Mouse (Mus musculus) embryonic facial prominence, embryonic 11.5 days (tissue): ENCODE measurements at regions not wholly inside any gene's neighbourhood (a gene's known extent, or its start where the extent isn't known, plus 50 kb on each side); places are given as distances from the start of the nearest gene placed in this dataset.
A peak's percentile ranks its signal among the peaks of the same experiment; 100 is the strongest.

ENCODE experiments used
- ATAC-seq: fragments of 200-750 bp; cut with Nextera tagmentation; replicated peaks from 2 replicates; pipeline ENCODE4 v1.8.0; 2017; ENCODE audit warnings: low read depth; ENCODE audit not compliant: insufficient number of reproducible peaks, low FRiP score, low TSS enrichment
- DNase-seq: peaks from one replicate; pipeline ENCODE4 v3.0.0-alpha.2; 2015; ENCODE audit warnings: low spot score
- H3K27ac ChIP-seq: fragments of 300-500 bp; sonication (generic); replicated peaks from 2 replicates; pipeline ENCODE4 v1.5.1; 2014; ENCODE audit warnings: mild to moderate bottlenecking, low read depth, low read length, control low read depth
- H3K27me3 ChIP-seq: fragments of 300-500 bp; sonication (generic); 2 replicates; pipeline ENCODE4 v1.6.1; 2014; ENCODE audit warnings: mild to moderate bottlenecking, low read length, moderate library complexity, mixed read lengths; ENCODE audit not compliant: control insufficient read depth, insufficient read depth
- H3K36me3 ChIP-seq: fragments of 300-500 bp; sonication (generic); replicated peaks from 2 replicates; pipeline ENCODE4 v1.6.1; 2014; ENCODE audit warnings: low read depth, mild to moderate bottlenecking, low read length, moderate library complexity, mixed read lengths; ENCODE audit not compliant: control insufficient read depth, insufficient read depth
- H3K4me1 ChIP-seq: fragments of 300-500 bp; sonication (generic); 2 replicates; pipeline ENCODE4 v1.6.1; 2014; ENCODE audit warnings: low read length, mixed read lengths; ENCODE audit not compliant: control insufficient read depth, insufficient read depth
- H3K4me2 ChIP-seq: fragments of 300-500 bp; sonication (generic); 2 replicates; pipeline ENCODE4 v1.6.1; 2014; ENCODE audit warnings: low read depth, mild to moderate bottlenecking, control low read depth, low read length, moderate library complexity
- H3K4me3 ChIP-seq: fragments of 300-500 bp; sonication (generic); 2 replicates; pipeline ENCODE4 v1.5.1; 2014; ENCODE audit warnings: low read depth, low read length, control low read depth
- H3K9ac ChIP-seq: fragments of 300-500 bp; sonication (generic); replicated peaks from 2 replicates; pipeline ENCODE4 v1.6.1; 2014; ENCODE audit warnings: mild to moderate bottlenecking, control low read depth, low read length
- H3K9me3 ChIP-seq: fragments of 300-500 bp; sonication (generic); replicated peaks from 2 replicates; pipeline ENCODE4 v1.6.1; 2016; ENCODE audit warnings: mild to moderate bottlenecking, low read length, inconsistent platforms, mixed read lengths; ENCODE audit not compliant: control insufficient read depth
- WGBS: fragments of 180-500 bp; shearing (Covaris S2); extraction: QIAGEN DNeasy Blood & Tissue Kit; methylation state at CpG from one replicate; pipeline ENCODE4 v1.1.7; 2014; 5-methylcytosine and 5-hydroxymethylcytosine counted together

DNA sequence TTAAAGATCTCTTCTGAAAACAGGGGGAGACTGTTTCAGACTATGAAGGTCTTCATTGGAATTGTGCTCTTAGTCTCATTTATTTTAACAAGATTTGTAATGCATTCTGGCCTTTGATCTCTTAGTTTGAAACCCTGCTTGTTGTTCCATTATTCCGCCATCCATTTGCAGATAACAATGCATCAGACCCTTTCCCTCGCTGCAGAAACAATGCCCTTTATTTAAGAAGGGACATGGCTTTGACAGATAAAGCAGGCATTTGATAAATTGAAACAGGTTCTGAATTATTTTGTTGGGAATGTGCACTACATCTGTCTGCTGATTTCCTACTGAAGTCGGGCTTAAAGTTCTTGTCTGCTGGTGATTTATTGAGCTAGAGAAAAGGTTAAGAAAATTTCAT is 476.2 kb upstream of the Klhl1 start:
- no peaks in the 10 kb centered on the region for H3K27me3 ChIP-seq
- WGBS, result 44% methylated on average over 3 of the region's 3 CpGs
- no peak overlapping the region for H3K27ac ChIP-seq
- ATAC-seq (no peak), DNase-seq (no peak)
- H3K4me1 ChIP-seq, result no peaks in the 10 kb centered on the region
- no peaks in the 10 kb centered on the region for H3K36me3 ChIP-seq
- no peak overlapping the region for H3K9ac ChIP-seq
- H3K9me3 ChIP-seq, result no peaks in the 10 kb centered on the region
- no peak overlapping the region for H3K4me3 ChIP-seq
- H3K4me2 ChIP-seq, result no peak overlapping the region

DNA sequence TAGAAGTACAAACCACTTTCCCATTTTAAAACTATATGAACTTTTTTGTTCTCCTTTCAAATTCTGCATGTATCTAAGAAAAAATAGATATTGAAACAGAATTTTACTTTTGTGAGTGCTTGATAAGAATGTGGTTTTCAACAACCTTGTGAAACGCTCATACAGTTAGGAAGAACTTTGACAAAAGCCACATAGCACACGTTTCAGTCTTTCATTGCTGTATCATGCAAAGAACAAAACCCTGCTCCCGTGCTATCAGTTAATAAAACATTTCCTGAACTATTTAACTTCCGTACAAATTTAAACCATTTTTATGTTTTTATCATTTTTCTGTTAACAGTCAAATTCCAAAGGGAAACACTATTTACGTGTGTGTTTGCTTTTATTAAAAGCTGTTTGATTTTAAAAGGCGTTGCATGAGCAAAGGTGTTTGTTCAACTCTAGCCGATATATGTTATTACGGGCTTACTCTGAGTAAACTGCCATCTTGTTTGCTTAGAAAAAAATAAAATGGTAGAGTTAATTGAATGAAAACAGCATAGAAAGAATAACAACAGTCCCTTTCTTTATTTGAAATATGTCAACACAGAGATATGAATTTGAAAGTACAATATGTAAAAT is 471.8 kb upstream of the Klhl1 start:
- H3K4me2 ChIP-seq, result no peak overlapping the region
- no peaks in the 10 kb centered on the region for H3K9me3 ChIP-seq
- H3K36me3 ChIP-seq, result no peaks in the 10 kb centered on the region
- ATAC-seq, result no peak
- no peak overlapping the region for H3K4me3 ChIP-seq
- DNase-seq, result no peak
- WGBS, result 84% methylated on average over 8 of the region's 8 CpGs
- no peaks in the 10 kb centered on the region for H3K27me3 ChIP-seq
- no peak overlapping the region for H3K9ac ChIP-seq
- no peaks in the 10 kb centered on the region for H3K4me1 ChIP-seq
- H3K27ac ChIP-seq, result no peak overlapping the region

DNA sequence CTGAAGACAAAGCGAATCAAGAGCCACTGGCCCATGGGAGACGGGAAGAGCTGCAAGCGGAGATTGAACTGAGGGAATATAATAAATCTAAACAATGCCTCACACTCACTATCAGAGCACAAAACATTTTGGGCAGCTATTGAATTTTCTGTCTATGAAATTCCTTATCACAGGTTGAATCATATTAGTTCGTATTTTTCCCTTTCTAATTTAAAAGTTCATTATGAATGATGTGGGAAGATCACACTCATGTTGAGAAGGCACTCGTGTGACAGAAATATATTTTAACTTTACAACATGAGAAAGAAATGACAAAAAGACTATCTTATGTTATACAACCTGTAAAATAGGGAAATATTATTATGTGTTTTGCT is 444.2 kb upstream of the Klhl1 start:
- no peaks in the 10 kb centered on the region for H3K27me3 ChIP-seq
- no peak overlapping the region for H3K27ac ChIP-seq
- H3K9ac ChIP-seq, result no peak overlapping the region
- H3K36me3 ChIP-seq, result no peaks in the 10 kb centered on the region
- WGBS, result 70% methylated on average over 5 of the region's 5 CpGs
- no peak overlapping the region for H3K4me2 ChIP-seq
- no peaks in the 10 kb centered on the region for H3K9me3 ChIP-seq
- ATAC-seq (no peak), DNase-seq (no peak)
- no peaks in the 10 kb centered on the region for H3K4me1 ChIP-seq
- H3K4me3 ChIP-seq, result no peak overlapping the region

DNA sequence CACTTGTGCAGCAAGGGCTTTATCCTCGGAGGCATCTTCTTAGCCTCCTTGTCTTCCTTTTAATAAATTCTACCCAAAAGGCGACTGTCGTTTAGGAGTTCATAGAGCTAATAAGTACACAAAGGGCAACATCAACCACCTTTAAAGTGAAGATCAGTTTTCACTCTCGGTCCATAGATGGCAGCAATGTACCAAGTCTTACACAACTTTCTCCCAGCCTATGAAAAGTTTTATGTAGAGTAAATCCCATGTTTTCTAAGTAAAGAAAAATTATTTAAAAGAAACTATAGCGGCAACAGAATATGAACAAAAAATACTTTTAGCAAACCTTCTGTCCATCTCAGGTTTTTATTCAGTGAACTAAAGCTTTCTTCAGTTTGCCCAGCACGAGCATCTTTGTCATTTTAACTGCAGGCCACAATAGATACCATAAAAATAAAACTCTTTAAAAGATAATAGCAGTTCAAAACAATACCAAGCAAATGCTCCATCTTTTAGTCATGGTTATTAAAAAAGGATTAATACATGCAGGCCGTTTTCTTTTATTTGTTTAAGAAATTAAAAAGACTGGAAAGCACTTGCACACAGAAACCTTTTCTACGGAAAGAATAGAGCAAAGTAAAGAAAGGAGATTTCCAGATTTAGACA is 443.6 kb upstream of the Klhl1 start:
- peak; percentile 59 for DNase-seq
- H3K27ac ChIP-seq, result no peak overlapping the region
- no peak overlapping the region for H3K9ac ChIP-seq
- no peaks in the 10 kb centered on the region for H3K27me3 ChIP-seq
- no peak for ATAC-seq
- H3K9me3 ChIP-seq, result no peaks in the 10 kb centered on the region
- no peaks in the 10 kb centered on the region for H3K4me1 ChIP-seq
- H3K36me3 ChIP-seq, result no peaks in the 10 kb centered on the region
- no peak overlapping the region for H3K4me3 ChIP-seq
- WGBS, result 48% methylated on average over 8 of the region's 8 CpGs
- H3K4me2 ChIP-seq, result no peak overlapping the region

DNA sequence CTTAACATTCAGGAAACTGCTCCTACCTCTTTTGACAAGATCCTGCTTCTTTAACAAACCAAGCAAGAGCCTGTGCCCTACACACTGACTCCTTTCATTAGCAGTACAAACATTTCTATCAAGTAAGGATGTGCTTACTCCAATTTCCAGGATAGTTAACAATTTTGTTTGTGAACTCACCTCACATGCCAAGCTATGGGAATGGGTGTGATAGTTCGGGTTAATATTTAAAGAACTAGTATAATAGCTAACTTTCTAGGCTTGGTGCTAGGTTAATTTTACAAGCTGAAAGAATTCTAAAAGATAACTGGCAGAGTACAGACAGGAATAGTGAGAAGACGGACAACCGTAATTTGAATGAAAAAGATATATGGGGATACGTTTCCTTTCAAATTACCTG is 437.2 kb upstream of the Klhl1 start:
- WGBS, result 76% methylated on average over 4 of the region's 4 CpGs
- Histone ChIP-seq H3K27me3 (no peaks in the 10 kb centered on the region), H3K9ac (no peak overlapping the region), H3K9me3 (no peaks in the 10 kb centered on the region), H3K27ac (no peak overlapping the region), H3K4me3 (no peak overlapping the region), H3K36me3 (no peaks in the 10 kb centered on the region), H3K4me2 (no peak overlapping the region), H3K4me1 (no peaks in the 10 kb centered on the region)
- no peak for DNase-seq
- no peak for ATAC-seq

DNA sequence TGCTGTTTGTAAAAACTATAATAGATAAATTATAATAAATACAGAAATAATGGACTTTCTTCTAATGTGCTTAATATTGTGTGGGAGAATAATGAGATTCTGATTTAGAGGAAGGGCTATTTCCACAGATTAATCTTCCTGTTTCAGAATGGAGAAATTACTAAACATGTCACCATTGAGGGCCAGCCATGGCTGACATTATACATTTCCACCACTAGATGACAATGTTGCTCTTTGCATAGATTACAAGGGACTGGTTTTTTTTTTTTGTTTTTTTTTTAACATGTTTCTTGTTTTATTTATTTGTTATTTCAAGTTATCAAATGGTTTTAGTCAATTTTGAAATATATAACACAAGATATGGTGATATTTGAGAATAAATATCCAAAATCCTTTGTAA is 435.6 kb upstream of the Klhl1 start:
- Histone ChIP-seq H3K9ac (no peak overlapping the region), H3K9me3 (no peaks in the 10 kb centered on the region), H3K36me3 (no peaks in the 10 kb centered on the region), H3K27ac (no peak overlapping the region), H3K4me2 (no peak overlapping the region), H3K4me1 (no peaks in the 10 kb centered on the region), H3K4me3 (no peak overlapping the region), H3K27me3 (no peaks in the 10 kb centered on the region)
- DNase-seq (peak; percentile 58), ATAC-seq (no peak)

DNA sequence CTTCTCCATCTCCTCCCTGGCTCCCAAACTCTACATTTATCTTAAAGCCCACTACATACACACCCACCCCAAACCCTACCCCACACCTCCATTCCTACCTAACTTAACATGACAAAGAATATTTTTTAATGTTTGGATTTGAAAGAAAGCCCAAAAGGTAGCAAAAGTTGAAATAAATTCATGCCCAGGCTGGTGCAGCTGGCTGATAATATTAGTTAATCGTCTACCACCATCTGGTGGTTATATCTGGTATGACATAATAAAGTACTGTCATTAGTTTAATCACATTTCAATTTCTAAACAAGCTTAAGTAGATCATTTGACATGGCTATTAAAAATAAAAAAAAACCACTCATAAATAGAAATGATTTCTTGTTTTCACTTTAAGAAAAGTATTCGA is 389.8 kb upstream of the Klhl1 start:
- ATAC-seq, result no peak

DNA sequence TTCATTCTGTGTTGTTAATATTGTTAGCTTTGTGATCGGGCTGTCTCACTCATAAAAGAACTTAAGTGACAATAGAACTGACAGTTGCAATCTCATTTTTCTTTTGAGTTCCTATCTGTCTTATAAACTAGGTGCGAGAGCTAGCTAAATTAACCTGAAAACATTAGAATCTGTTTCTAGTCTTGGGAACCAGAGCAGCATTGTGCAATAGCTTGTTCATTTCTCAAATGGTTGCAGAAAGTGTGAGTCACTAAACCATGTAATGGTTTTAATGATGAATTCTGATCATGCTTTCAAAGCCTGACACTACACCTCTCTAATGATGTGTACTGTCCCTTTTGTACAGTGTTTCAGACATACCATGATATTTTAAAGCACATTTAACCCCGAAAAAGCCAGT is 360.8 kb upstream of the Klhl1 start:
- Histone ChIP-seq H3K4me1 (no peaks in the 10 kb centered on the region), H3K27ac (no peak overlapping the region), H3K36me3 (no peaks in the 10 kb centered on the region), H3K9me3 (no peaks in the 10 kb centered on the region), H3K27me3 (no peaks in the 10 kb centered on the region), H3K4me2 (no peak overlapping the region), H3K4me3 (no peak overlapping the region), H3K9ac (no peak overlapping the region)
- ATAC-seq, result no peak
- DNase-seq, result no peak
- 89% methylated on average over 3 of the region's 3 CpGs for WGBS

More for the DNA sequence above, 389.8 kb upstream of the Klhl1 start:
- WGBS, result 6% methylated on average over 2 of the region's 2 CpGs
- peak; percentile 75 for DNase-seq
- H3K4me2 ChIP-seq, result no peak overlapping the region
- H3K4me1 ChIP-seq, result no peaks in the 10 kb centered on the region
- no peak overlapping the region for H3K27ac ChIP-seq
- H3K9ac ChIP-seq, result no peak overlapping the region
- no peak overlapping the region for H3K4me3 ChIP-seq
- no peaks in the 10 kb centered on the region for H3K36me3 ChIP-seq
- no peaks in the 10 kb centered on the region for H3K27me3 ChIP-seq
- H3K9me3 ChIP-seq, result no peaks in the 10 kb centered on the region
